Mouse (Mus musculus): ENCODE results near the gene Letmd1. TPM values are rescaled to one million over a fixed set of nuclear protein-coding genes. Genes with fewer than 3 reads are reported as not detected.
"Not testable (repeated sequence)": the region's sequence is repeated elsewhere in the genome, so short reads cannot be mapped to it uniquely, and the experiment has no call there.

Letmd1 gene
- 23.9 and 26.1 TPM in 2 replicates for polyA plus RNA-seq (2015; fragmentation: Nextera tagmentation; extraction: Ambion mirVana)

GRCm38 (mm10) chr15:100468295-100469188, at the start of gene Letmd1:
TSS of gene Letmd1 (plus strand) at chr15:100469023.
- ATAC-seq (ENCODE audit: low read depth): peak; percentile 96
- H3K4me2 ChIP-seq (ENCODE audit: low read depth, low read length): peak within 1 kb of the TSS; percentile 97
- peak within 1 kb of the TSS; percentile 85 for H3K4me3 ChIP-seq (ENCODE audit: low read length)
- WGBS: 1% methylated on average over 68 of the region's 84 CpGs
- peaks cover 14% of the 10 kb centered on the region for H3K4me1 ChIP-seq (replicated peaks; ENCODE audit: control insufficient read depth, insufficient read depth, low read length)
- peak within 1 kb of the TSS; percentile 87 for H3K9ac ChIP-seq (ENCODE audit: low read length)
- peak within 1 kb of the TSS; percentile 70 for H3K27ac ChIP-seq (ENCODE audit: low read length)
- no peaks in the 10 kb centered on the region for H3K27me3 ChIP-seq (ENCODE audit: control insufficient read depth, insufficient read depth, low read depth, low read length)
- no peaks in the 10 kb centered on the region for H3K9me3 ChIP-seq (ENCODE audit: control insufficient read depth, low read length)
- H3K36me3 ChIP-seq (ENCODE audit: control insufficient read depth, insufficient read depth, low read length): peaks cover 7% of the 10 kb centered on the region

GRCm38 (mm10) chr15:100419311-100419710, 49.5 kb upstream of the Letmd1 start:
- H3K36me3 ChIP-seq (ENCODE audit: control insufficient read depth, insufficient read depth, low read length): no peaks in the 10 kb centered on the region
- 70% methylated on average over 8 of the region's 8 CpGs for WGBS
- H3K27ac ChIP-seq (ENCODE audit: low read length): no peak overlapping the region
- ATAC-seq (ENCODE audit: low read depth): no peak
- H3K4me1 ChIP-seq (replicated peaks; ENCODE audit: control insufficient read depth, insufficient read depth, low read length): peaks cover 15% of the 10 kb centered on the region
- H3K4me3 ChIP-seq (ENCODE audit: low read length): no peak overlapping the region
- peaks cover 4% of the 10 kb centered on the region; the same call in 1 of the 2 replicates for H3K27me3 ChIP-seq (ENCODE audit: control insufficient read depth, insufficient read depth, low read depth, low read length)
- no peak overlapping the region for H3K9ac ChIP-seq (ENCODE audit: low read length)
- H3K4me2 ChIP-seq (ENCODE audit: low read depth, low read length): no peak overlapping the region
- no peaks in the 10 kb centered on the region for H3K9me3 ChIP-seq (ENCODE audit: control insufficient read depth, low read length)

GRCm38 (mm10) chr15:100419901-100420745, 48.7 kb upstream of the Letmd1 start:
- no peak overlapping the region for H3K9ac ChIP-seq (ENCODE audit: low read length)
- H3K4me1 ChIP-seq (replicated peaks; ENCODE audit: control insufficient read depth, insufficient read depth, low read length): peaks cover 16% of the 10 kb centered on the region
- WGBS: 54% methylated on average over 9 of the region's 9 CpGs
- no peak overlapping the region for H3K4me3 ChIP-seq (ENCODE audit: low read length)
- H3K27me3 ChIP-seq (ENCODE audit: control insufficient read depth, insufficient read depth, low read depth, low read length): peaks cover 10% of the 10 kb centered on the region
- H3K36me3 ChIP-seq (ENCODE audit: control insufficient read depth, insufficient read depth, low read length): no peaks in the 10 kb centered on the region
- no peak overlapping the region for H3K27ac ChIP-seq (ENCODE audit: low read length)
- ATAC-seq (ENCODE audit: low read depth): no peak
- no peak overlapping the region for H3K4me2 ChIP-seq (ENCODE audit: low read depth, low read length)
- H3K9me3 ChIP-seq (ENCODE audit: control insufficient read depth, low read length): no peaks in the 10 kb centered on the region

- Histone ChIP-seq H3K4me2 (ENCODE audit: low read depth, low read length) (peak overlapping the region; percentile 92), H3K4me1 (replicated peaks; ENCODE audit: control insufficient read depth, insufficient read depth, low read length) (peaks cover 16% of the 10 kb centered on the region), H3K27ac (ENCODE audit: low read length) (no peak overlapping the region), H3K27me3 (ENCODE audit: control insufficient read depth, insufficient read depth, low read depth, low read length) (peaks cover 16% of the 10 kb centered on the region), H3K36me3 (ENCODE audit: control insufficient read depth, insufficient read depth, low read length) (no peaks in the 10 kb centered on the region), H3K4me3 (ENCODE audit: low read length) (peak overlapping the region; percentile 87), H3K9me3 (ENCODE audit: control insufficient read depth, low read length) (no peaks in the 10 kb centered on the region), H3K9ac (ENCODE audit: low read length) (peak overlapping the region; percentile 29; the same call in 1 of the 2 replicates)
- ATAC-seq (ENCODE audit: low read depth): no peak
- WGBS: 24% methylated on average over 8 of the region's 8 CpGs
Observed at GRCm38 (mm10) chr15:100421059-100421757, 47.6 kb upstream of the Letmd1 start.

- peaks cover 16% of the 10 kb centered on the region for H3K4me1 ChIP-seq (replicated peaks; ENCODE audit: control insufficient read depth, insufficient read depth, low read length)
Observed at GRCm38 (mm10) chr15:100421758-100422197, 47.0 kb upstream of the Letmd1 start, which contains the start of gene Gm5475. TSS of gene Gm5475 (plus strand) at chr15:100422147.

GRCm38 (mm10) chr15:100422476-100422875, 46.3 kb upstream of the Letmd1 start:
- Histone ChIP-seq H3K4me1 (replicated peaks; ENCODE audit: control insufficient read depth, insufficient read depth, low read length) (peaks cover 16% of the 10 kb centered on the region), H3K27ac (ENCODE audit: low read length) (no peak overlapping the region), H3K27me3 (ENCODE audit: control insufficient read depth, insufficient read depth, low read depth, low read length) (peaks cover 16% of the 10 kb centered on the region), H3K4me3 (ENCODE audit: low read length) (peak overlapping the region; percentile 87), H3K4me2 (ENCODE audit: low read depth, low read length) (peak overlapping the region; percentile 92), H3K9ac (ENCODE audit: low read length) (peak overlapping the region; percentile 84), H3K9me3 (ENCODE audit: control insufficient read depth, low read length) (no peaks in the 10 kb centered on the region), H3K36me3 (ENCODE audit: control insufficient read depth, insufficient read depth, low read length) (no peaks in the 10 kb centered on the region)
- 0% methylated on average over 28 of the region's 44 CpGs for WGBS
- ATAC-seq (ENCODE audit: low read depth): peak; percentile 64

More at GRCm38 (mm10) chr15:100421758-100422197, 47.0 kb upstream of the Letmd1 start, which contains the start of gene Gm5475:
- WGBS: 22% methylated on average over 3 of the region's 3 CpGs
- not testable (repeated sequence) for H3K9me3 ChIP-seq (ENCODE audit: control insufficient read depth, low read length); H3K36me3 ChIP-seq (ENCODE audit: control insufficient read depth, insufficient read depth, low read length); ATAC-seq (ENCODE audit: low read depth); H3K27ac ChIP-seq (ENCODE audit: low read length)
- Histone ChIP-seq H3K4me3 (ENCODE audit: low read length) (peak within 1 kb of the TSS; percentile 87), H3K9ac (ENCODE audit: low read length) (peak within 1 kb of the TSS; percentile 84), H3K27me3 (ENCODE audit: control insufficient read depth, insufficient read depth, low read depth, low read length) (peaks cover 16% of the 10 kb centered on the region), H3K4me2 (ENCODE audit: low read depth, low read length) (peak within 1 kb of the TSS; percentile 92)

GRCm38 (mm10) chr15:100422899-100423860, 45.6 kb upstream of the Letmd1 start:
- Histone ChIP-seq H3K9ac (ENCODE audit: low read length) (peak overlapping the region; percentile 84), H3K27me3 (ENCODE audit: control insufficient read depth, insufficient read depth, low read depth, low read length) (peaks cover 16% of the 10 kb centered on the region), H3K27ac (ENCODE audit: low read length) (peak overlapping the region; percentile 85), H3K9me3 (ENCODE audit: control insufficient read depth, low read length) (no peaks in the 10 kb centered on the region), H3K4me3 (ENCODE audit: low read length) (peak overlapping the region; percentile 87), H3K4me1 (replicated peaks; ENCODE audit: control insufficient read depth, insufficient read depth, low read length) (peaks cover 16% of the 10 kb centered on the region), H3K4me2 (ENCODE audit: low read depth, low read length) (peak overlapping the region; percentile 92), H3K36me3 (ENCODE audit: control insufficient read depth, insufficient read depth, low read length) (no peaks in the 10 kb centered on the region)
- peak; percentile 98 for ATAC-seq (ENCODE audit: low read depth)
- under 1% methylated on average over 63 of the region's 65 CpGs for WGBS

GRCm38 (mm10) chr15:100423916-100424315, 44.9 kb upstream of the Letmd1 start:
- Histone ChIP-seq H3K4me3 (ENCODE audit: low read length) (peak overlapping the region; percentile 87), H3K9ac (ENCODE audit: low read length) (peak overlapping the region; percentile 66), H3K36me3 (ENCODE audit: control insufficient read depth, insufficient read depth, low read length) (no peaks in the 10 kb centered on the region), H3K4me2 (ENCODE audit: low read depth, low read length) (peak overlapping the region; percentile 92), H3K4me1 (replicated peaks; ENCODE audit: control insufficient read depth, insufficient read depth, low read length) (peaks cover 18% of the 10 kb centered on the region), H3K27me3 (ENCODE audit: control insufficient read depth, insufficient read depth, low read depth, low read length) (peaks cover 16% of the 10 kb centered on the region), H3K27ac (ENCODE audit: low read length) (peak overlapping the region; percentile 85), H3K9me3 (ENCODE audit: control insufficient read depth, low read length) (no peaks in the 10 kb centered on the region)
- 3% methylated on average over 14 of the region's 14 CpGs for WGBS
- ATAC-seq (ENCODE audit: low read depth): peak; percentile 43

Measured in lung, embryonic 16.5 days (tissue).